Mouse (Mus musculus): ENCODE measurements around the gene Vstm4. TPM values are rescaled to one million over a fixed set of nuclear protein-coding genes. Genes with fewer than 3 reads are reported as not detected.

Gene Vstm4
- polyA plus RNA-seq, 1 experiment from 2014 or later = 3.6 TPM

DNA sequence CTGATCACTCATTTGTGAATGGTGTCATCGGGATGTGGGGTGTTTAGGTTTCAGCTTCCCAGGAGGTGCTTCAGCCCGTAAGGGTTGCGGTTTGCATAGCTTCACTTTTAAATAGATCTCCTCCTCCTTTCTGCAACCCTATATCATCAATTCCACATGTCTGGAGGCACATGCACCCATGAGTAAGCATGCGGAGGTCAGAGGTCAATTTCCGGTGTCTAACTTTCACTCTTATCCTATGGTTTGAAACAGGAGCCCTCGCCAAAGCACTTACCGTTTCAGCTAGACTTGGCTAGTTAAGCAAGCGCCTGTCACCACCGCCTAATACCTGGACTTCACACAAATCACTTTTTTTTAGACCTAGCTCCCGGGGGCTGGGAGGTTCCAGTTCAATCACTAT lies 108.2 kb downstream of the Vstm4 start:
- no peak overlapping the region for H3K9ac ChIP-seq
- H3K9me3 ChIP-seq = no peaks in the 10 kb centered on the region
- H3K27ac ChIP-seq = no peak overlapping the region
- H3K4me3 ChIP-seq (replicated peaks) = no peak overlapping the region
- no peak for ATAC-seq (ENCODE audit: low FRiP score)
- 87% methylated on average over 10 of the region's 10 CpGs for WGBS
- 0 out of 2 replicates have a peak, but pooled peaks cover 2% of the 10 kb centered on the region for H3K27me3 ChIP-seq
- no peaks in the 10 kb centered on the region for H3K4me1 ChIP-seq
- H3K36me3 ChIP-seq (replicated peaks) = no peaks in the 10 kb centered on the region
- H3K4me2 ChIP-seq = no peak overlapping the region

DNA sequence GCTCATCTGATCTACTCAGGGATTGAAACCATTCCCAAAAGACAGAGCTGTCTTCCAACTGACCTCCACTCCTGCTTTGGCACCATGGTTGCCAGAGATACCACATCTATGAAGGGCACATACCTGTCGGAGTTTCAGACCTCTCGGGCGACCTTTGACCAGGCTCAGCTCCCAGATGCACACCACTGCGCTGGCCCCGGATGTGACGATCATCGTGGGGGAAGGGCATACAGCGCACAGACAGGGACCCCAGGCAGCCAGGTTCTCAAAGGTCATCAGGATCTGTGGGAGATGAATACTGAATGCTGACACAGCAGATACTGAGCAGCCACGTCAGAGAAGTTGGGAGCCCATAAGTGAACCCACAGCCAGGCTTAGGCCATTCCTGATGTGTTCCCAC lies 114.1 kb downstream of the Vstm4 start:
- Histone ChIP-seq H3K9me3 (no peaks in the 10 kb centered on the region), H3K4me1 (no peaks in the 10 kb centered on the region)
- 84% methylated on average over 9 of the region's 9 CpGs for WGBS

DNA sequence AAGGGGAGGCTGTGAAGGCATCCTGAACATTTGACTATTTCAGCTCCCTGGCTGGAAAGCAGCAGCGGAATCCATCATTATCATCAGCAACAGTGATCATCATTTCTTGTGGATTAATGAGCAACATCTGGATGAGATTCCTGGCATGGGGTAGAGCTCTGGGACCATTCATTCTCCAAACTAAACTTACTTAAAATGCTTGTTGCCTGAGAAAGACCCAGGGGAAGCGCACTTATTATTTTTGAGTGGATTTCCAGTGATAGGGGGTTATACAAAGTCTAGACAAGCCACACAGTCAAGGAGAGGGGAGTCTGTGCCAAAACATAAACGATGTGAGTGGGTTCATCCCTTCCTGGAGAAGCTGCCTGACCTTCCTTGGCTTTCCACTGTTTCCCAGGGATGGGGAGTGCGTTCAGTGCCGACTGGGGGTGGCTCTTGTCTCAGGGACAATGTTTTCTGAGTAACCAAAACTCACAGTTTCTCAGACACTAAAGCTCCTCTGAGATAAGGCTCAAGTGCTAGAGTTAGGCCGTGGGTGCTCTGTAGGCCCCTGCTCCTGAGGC lies 127.7 kb downstream of the Vstm4 start:
- ATAC-seq (ENCODE audit: low FRiP score) = no peak
- H3K4me2 ChIP-seq = no peak overlapping the region
- H3K4me3 ChIP-seq (replicated peaks) = no peak overlapping the region
- no peaks in the 10 kb centered on the region for H3K36me3 ChIP-seq (replicated peaks)
- H3K27ac ChIP-seq = no peak overlapping the region
- H3K9ac ChIP-seq = no peak overlapping the region
- H3K4me1 ChIP-seq = no peaks in the 10 kb centered on the region
- 85% methylated on average over 6 of the region's 6 CpGs for WGBS
- no peaks in the 10 kb centered on the region for H3K9me3 ChIP-seq
- no peaks in the 10 kb centered on the region for H3K27me3 ChIP-seq

More for the DNA sequence above, 114.1 kb downstream of the Vstm4 start:
- Histone ChIP-seq H3K4me2 (no peak overlapping the region), H3K36me3 (replicated peaks) (no peaks in the 10 kb centered on the region), H3K4me3 (replicated peaks) (no peak overlapping the region), H3K9ac (no peak overlapping the region), H3K27me3 (no peaks in the 10 kb centered on the region), H3K27ac (no peak overlapping the region)
- ATAC-seq (ENCODE audit: low FRiP score) = no peak

DNA sequence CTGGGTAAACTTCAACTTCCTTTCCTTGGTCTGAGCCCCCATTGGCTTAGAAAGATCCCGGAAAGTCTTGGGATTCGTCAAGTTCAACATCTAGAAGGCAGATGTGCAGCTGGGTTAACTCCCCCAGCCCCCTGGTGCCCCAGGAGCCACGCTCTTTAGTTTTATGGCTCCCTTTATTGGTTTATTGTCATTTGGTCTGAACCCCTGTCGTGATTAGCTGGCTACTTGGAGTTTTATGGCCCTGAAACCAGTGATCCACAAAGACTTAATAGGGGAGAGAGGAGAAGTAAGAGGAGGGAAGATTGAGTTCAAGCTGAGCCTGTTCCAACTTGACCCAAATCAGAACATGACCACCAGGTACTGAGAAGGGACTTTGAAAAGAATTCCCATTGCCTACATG lies 130.1 kb downstream of the Vstm4 start:
- H3K36me3 ChIP-seq (replicated peaks) = no peaks in the 10 kb centered on the region
- no peak overlapping the region for H3K4me3 ChIP-seq (replicated peaks)
- no peaks in the 10 kb centered on the region for H3K9me3 ChIP-seq
- no peak overlapping the region for H3K27ac ChIP-seq
- no peaks in the 10 kb centered on the region for H3K27me3 ChIP-seq
- H3K4me2 ChIP-seq = no peak overlapping the region
- H3K4me1 ChIP-seq = no peaks in the 10 kb centered on the region
- H3K9ac ChIP-seq = no peak overlapping the region
- no peak for ATAC-seq (ENCODE audit: low FRiP score)
- WGBS = 71% methylated on average over 4 of the region's 4 CpGs

Other genes with a start within 250 kb of the Vstm4 start
- 0.04 TPM in 1 of 2 replicates, not detected in the other for gene 3425401B19Rik, start 171.5 kb upstream of the Vstm4 start, polyA plus RNA-seq (2016; fragmentation: Nextera tagmentation; extraction: Ambion mirVana)
- 0.20 TPM in 1 of 2 replicates, not detected in the other for gene Tmem273, start 70.8 kb upstream of the Vstm4 start, polyA plus RNA-seq (2016; fragmentation: Nextera tagmentation; extraction: Ambion mirVana)
- gene Fam170b, start 22.8 kb upstream of the Vstm4 start, polyA plus RNA-seq (2016; fragmentation: Nextera tagmentation; extraction: Ambion mirVana) = not detected in 2 replicates
- gene Lrrc18, start 134.6 kb downstream of the Vstm4 start, polyA plus RNA-seq (2016; fragmentation: Nextera tagmentation; extraction: Ambion mirVana) = 0.29 and 0.33 TPM in 2 replicates

Data from forebrain, embryonic 12.5 days (tissue).